Mouse (Mus musculus) embryonic fibroblast, embryonic 13.5 days (primary cell): ENCODE data around the gene Fam196b.

Source experiments
- CTCF ChIP-seq: IDR thresholded peaks from 2 replicates; pipeline ENCODE4 v1.5.1; 2011; ENCODE audit warnings: mild to moderate bottlenecking, control low read depth, low read length, moderate library complexity, borderline replicate concordance; ENCODE audit not compliant: insufficient read depth
- POLR2A ChIP-seq: IDR thresholded peaks from 2 replicates; pipeline ENCODE4 v1.6.1; 2011; ENCODE audit warnings: low read depth, mild to moderate bottlenecking, control low read depth, low read length, moderate library complexity

- no peak for TF ChIP-seq POLR2A
- no peak for TF ChIP-seq CTCF
These were observed 70.5 kb downstream of the Fam196b start for GRCm38 (mm10) chr11:34385001-34385688.
